Mouse (Mus musculus) liver, postnatal 0 days (tissue): Measurements from ENCODE around the gene Lcp1.

Experiments used
- CTCF ChIP-seq: sonication (generic); IDR thresholded peaks from 2 replicates; pipeline ENCODE4 v1.5.1; 2016; ENCODE audit warnings: antibody characterized with exemption, low read depth
- EP300 ChIP-seq: IDR thresholded peaks from 2 replicates; pipeline ENCODE4 v1.6.1; 2016; ENCODE audit warnings: antibody characterized with exemption, low read depth, mild to moderate bottlenecking

DNA sequence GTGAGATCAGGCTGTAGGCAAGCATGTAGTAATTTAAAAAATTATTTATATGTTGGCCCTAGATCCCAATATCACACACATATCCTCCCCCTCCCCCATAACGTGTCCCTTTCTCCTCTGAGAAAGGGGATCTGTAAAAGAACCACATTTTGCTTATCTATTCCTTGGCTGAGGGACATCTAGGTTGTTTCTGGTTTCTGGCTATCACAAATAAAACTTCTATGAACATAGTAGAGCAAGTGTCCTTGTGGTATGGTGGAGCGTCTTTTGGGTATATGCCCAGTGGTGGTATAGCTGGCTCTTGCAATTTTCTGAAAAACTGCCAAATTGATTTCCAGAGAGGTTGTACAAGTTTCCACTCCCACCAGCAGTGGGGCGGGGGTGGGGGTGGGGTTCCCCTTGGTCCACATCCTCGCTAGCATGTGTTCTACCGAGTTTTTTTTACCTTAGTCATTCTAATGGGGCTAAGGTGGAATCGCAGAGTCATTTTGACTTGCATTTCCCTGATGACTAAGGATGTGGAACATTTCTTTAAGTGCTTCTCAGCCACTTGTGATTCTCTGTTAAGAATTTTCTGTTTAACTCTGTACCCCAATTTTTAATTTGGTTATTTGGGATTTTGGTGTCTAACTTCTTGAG, 107.3 kb downstream of the Lcp1 start:
- TF ChIP-seq CTCF, result no peak
- TF ChIP-seq EP300, result no peak
